Mouse (Mus musculus) forebrain, embryonic 14.5 days (tissue): ENCODE results near the gene Pde4dip. TPM values are rescaled to one million over a fixed set of nuclear protein-coding genes. Genes with fewer than 3 reads are reported as not detected.

ENCODE experiments used
- ATAC-seq: fragments of 200-750 bp; cut with Nextera tagmentation; 2 replicates; pipeline ENCODE4 v1.8.0; 2017; ENCODE audit warnings: mild to moderate bottlenecking, moderate library complexity
- DNase-seq: peaks from one replicate; pipeline ENCODE4 v3.0.0-alpha.2; 2015; ENCODE audit warnings: low spot score
- H3K27ac ChIP-seq: fragments of 300-500 bp; sonication (generic); 2 replicates; pipeline ENCODE4 v1.5.1; 2014; ENCODE audit warnings: low read depth, mild to moderate bottlenecking, control low read depth, low read length, moderate library complexity
- H3K27me3 ChIP-seq: fragments of 300-500 bp; sonication (generic); replicated peaks from 2 replicates; pipeline ENCODE4 v1.6.1; 2014; ENCODE audit warnings: low read length, control low read depth, mixed read lengths; ENCODE audit not compliant: control insufficient read depth, insufficient read depth
- H3K36me3 ChIP-seq: fragments of 300-500 bp; sonication (generic); 2 replicates; pipeline ENCODE4 v1.6.1; 2014; ENCODE audit warnings: low read length, control low read depth; ENCODE audit not compliant: control insufficient read depth, insufficient read depth
- H3K4me1 ChIP-seq: fragments of 300-500 bp; sonication (generic); 2 replicates; pipeline ENCODE4 v1.6.1; 2014; ENCODE audit warnings: antibody characterized with exemption, low read length, control low read depth; ENCODE audit not compliant: control insufficient read depth, insufficient read depth
- H3K4me2 ChIP-seq: fragments of 300-500 bp; sonication (generic); 2 replicates; pipeline ENCODE4 v1.6.1; 2014; ENCODE audit warnings: mild to moderate bottlenecking, control low read depth, low read length
- H3K4me3 ChIP-seq: fragments of 300-500 bp; sonication (generic); 2 replicates; pipeline ENCODE4 v1.5.1; 2014; ENCODE audit warnings: low read depth, low read length, control low read depth
- H3K9ac ChIP-seq: fragments of 300-500 bp; sonication (generic); 2 replicates; pipeline ENCODE4 v1.6.1; 2014; ENCODE audit warnings: mild to moderate bottlenecking, low read length, control low read depth, moderate library complexity
- H3K9me3 ChIP-seq: fragments of 300-500 bp; sonication (generic); replicated peaks from 2 replicates; pipeline ENCODE4 v1.6.1; 2016; ENCODE audit warnings: low read length, control low read depth, mixed read lengths; ENCODE audit not compliant: control insufficient read depth
- WGBS: fragments of 180-500 bp; shearing (Covaris S2); extraction: QIAGEN DNeasy Blood & Tissue Kit; methylation state at CpG from one replicate; pipeline ENCODE4 v1.1.7; 2014; 5-methylcytosine and 5-hydroxymethylcytosine counted together
- polyA plus RNA-seq: library from polyadenylated mRNA; unstranded; fragments of >200 nt; fragmentation: Nextera tagmentation; extraction: Ambion mirVana; gene quantifications from 2 replicates; pipeline ENCODE4 v1.2.1, GENCODE M21; 2014

Gene Pde4dip
- polyA plus RNA-seq, 1 experiment from 2014 or later, result 50.6 TPM

- no peak overlapping the region for H3K4me2 ChIP-seq
- no peak overlapping the region for H3K4me3 ChIP-seq
- no peaks in the 10 kb centered on the region for H3K27me3 ChIP-seq
- WGBS, result 87% methylated on average over 7 of the region's 7 CpGs
- no peaks in the 10 kb centered on the region for H3K9me3 ChIP-seq
- H3K27ac ChIP-seq, result no peak overlapping the region
- H3K4me1 ChIP-seq, result no peaks in the 10 kb centered on the region
- DNase-seq (no peak), ATAC-seq (no peak)
- H3K9ac ChIP-seq, result no peak overlapping the region
- peaks cover 21% of the 10 kb centered on the region; the same call in 1 of the 2 replicates for H3K36me3 ChIP-seq
These were observed 22.6 kb upstream of the Pde4dip start for GRCm38 (mm10) chr3:97911093-97911492.

GRCm38 (mm10) chr3:97909737-97910136, 21.2 kb upstream of the Pde4dip start:
- no peak overlapping the region for H3K4me3 ChIP-seq
- ATAC-seq (no peak), DNase-seq (no peak)

GRCm38 (mm10) chr3:97901586-97901985, 13.1 kb upstream of the Pde4dip start:
- Histone ChIP-seq H3K27me3 (no peaks in the 10 kb centered on the region), H3K4me3 (peak overlapping the region; percentile 94), H3K27ac (no peak overlapping the region), H3K4me1 (peaks cover 12% of the 10 kb centered on the region), H3K4me2 (peak overlapping the region; percentile 73), H3K9ac (peak overlapping the region; percentile 94), H3K9me3 (no peaks in the 10 kb centered on the region), H3K36me3 (no peaks in the 10 kb centered on the region)
- no peak for ATAC-seq
- no peak for DNase-seq
- WGBS, result 24% methylated on average over 5 of the region's 5 CpGs

More at GRCm38 (mm10) chr3:97909737-97910136, 21.2 kb upstream of the Pde4dip start:
- H3K9ac ChIP-seq, result no peak overlapping the region
- H3K9me3 ChIP-seq, result no peaks in the 10 kb centered on the region
- no peaks in the 10 kb centered on the region for H3K4me1 ChIP-seq
- H3K27ac ChIP-seq, result no peak overlapping the region
- H3K4me2 ChIP-seq, result no peak overlapping the region
- 12% methylated on average over 2 of the region's 2 CpGs for WGBS
- no peaks in the 10 kb centered on the region for H3K27me3 ChIP-seq
- peaks cover 16% of the 10 kb centered on the region; the same call in 1 of the 2 replicates for H3K36me3 ChIP-seq

- H3K27me3 ChIP-seq, result no peaks in the 10 kb centered on the region
- peak within 1 kb of the TSS; percentile 94 for H3K4me3 ChIP-seq
- ATAC-seq (peak; percentile 90), DNase-seq (peak; percentile 94)
- peaks cover 12% of the 10 kb centered on the region for H3K4me1 ChIP-seq
- peak within 1 kb of the TSS; percentile 73 for H3K4me2 ChIP-seq
- no peaks in the 10 kb centered on the region for H3K36me3 ChIP-seq
- WGBS, result 5% methylated on average over 41 of the region's 41 CpGs
- H3K27ac ChIP-seq, result no peak within 1 kb of the TSS
- H3K9ac ChIP-seq, result peak within 1 kb of the TSS; percentile 94
- no peaks in the 10 kb centered on the region for H3K9me3 ChIP-seq
These were observed 12.3 kb upstream of the Pde4dip start, which contains the start of gene Sec22b for GRCm38 (mm10) chr3:97900516-97901490. Gene Sec22b (plus strand): TSS chr3:97901190.

- no peak for DNase-seq
These were observed 9.9 kb upstream of the Pde4dip start for GRCm38 (mm10) chr3:97898381-97898780.

GRCm38 (mm10) chr3:97894695-97895094, 6.2 kb upstream of the Pde4dip start:
- Histone ChIP-seq H3K4me1 (no peaks in the 10 kb centered on the region), H3K4me2 (no peak overlapping the region), H3K4me3 (no peak overlapping the region), H3K27ac (no peak overlapping the region), H3K9me3 (no peaks in the 10 kb centered on the region), H3K36me3 (no peaks in the 10 kb centered on the region), H3K9ac (no peak overlapping the region), H3K27me3 (no peaks in the 10 kb centered on the region)
- ATAC-seq, result no peak
- no peak for DNase-seq
- 45% methylated on average over 6 of the region's 6 CpGs for WGBS

More at GRCm38 (mm10) chr3:97898381-97898780, 9.9 kb upstream of the Pde4dip start:
- Histone ChIP-seq H3K4me2 (no peak overlapping the region), H3K4me1 (peaks cover 12% of the 10 kb centered on the region), H3K9ac (no peak overlapping the region), H3K27me3 (no peaks in the 10 kb centered on the region), H3K36me3 (no peaks in the 10 kb centered on the region), H3K9me3 (no peaks in the 10 kb centered on the region), H3K4me3 (no peak overlapping the region), H3K27ac (no peak overlapping the region)
- WGBS, result 78% methylated on average over 3 of the region's 3 CpGs
- no peak for ATAC-seq

- Histone ChIP-seq H3K9me3 (no peaks in the 10 kb centered on the region), H3K9ac (no peak overlapping the region), H3K27ac (no peak overlapping the region), H3K27me3 (0 out of 2 replicates have a peak, but pooled peaks cover 6% of the 10 kb centered on the region), H3K4me2 (no peak overlapping the region), H3K36me3 (no peaks in the 10 kb centered on the region), H3K4me3 (no peak overlapping the region), H3K4me1 (no peaks in the 10 kb centered on the region; the same call in 1 of the 2 replicates)
- DNase-seq (no peak), ATAC-seq (no peak)
- 73% methylated on average over 6 of the region's 6 CpGs for WGBS
These were observed 1.7 kb upstream of the Pde4dip start for GRCm38 (mm10) chr3:97890205-97890604.

- no peaks in the 10 kb centered on the region for H3K36me3 ChIP-seq
- peak overlapping the region; percentile 71 for H3K9ac ChIP-seq
- peak overlapping the region; percentile 53 for H3K4me3 ChIP-seq
- 0 out of 2 replicates have a peak, but pooled peaks cover 6% of the 10 kb centered on the region for H3K27me3 ChIP-seq
- DNase-seq (no peak), ATAC-seq (peak; percentile 19; the same call in 1 of the 2 replicates)
- no peaks in the 10 kb centered on the region for H3K9me3 ChIP-seq
- no peaks in the 10 kb centered on the region; the same call in 1 of the 2 replicates for H3K4me1 ChIP-seq
- no peak overlapping the region for H3K27ac ChIP-seq
- 59% methylated on average over 5 of the region's 5 CpGs for WGBS
- H3K4me2 ChIP-seq, result peak overlapping the region; percentile 92
These were observed 731 bp downstream of the Pde4dip start for GRCm38 (mm10) chr3:97887785-97888167.

GRCm38 (mm10) chr3:97881576-97881975, 6.9 kb downstream of the Pde4dip start:
- Histone ChIP-seq H3K4me2 (no peak overlapping the region), H3K9ac (no peak overlapping the region), H3K4me3 (no peak overlapping the region), H3K4me1 (no peaks in the 10 kb centered on the region), H3K36me3 (no peaks in the 10 kb centered on the region), H3K9me3 (no peaks in the 10 kb centered on the region), H3K27me3 (no peaks in the 10 kb centered on the region), H3K27ac (no peak overlapping the region)
- no peak for ATAC-seq
- WGBS, result 97% methylated on average over 5 of the region's 5 CpGs
- no peak for DNase-seq
